Comparison of ENCODE assay signal across 8 mouse cellular contexts in the genomic region with DNA sequence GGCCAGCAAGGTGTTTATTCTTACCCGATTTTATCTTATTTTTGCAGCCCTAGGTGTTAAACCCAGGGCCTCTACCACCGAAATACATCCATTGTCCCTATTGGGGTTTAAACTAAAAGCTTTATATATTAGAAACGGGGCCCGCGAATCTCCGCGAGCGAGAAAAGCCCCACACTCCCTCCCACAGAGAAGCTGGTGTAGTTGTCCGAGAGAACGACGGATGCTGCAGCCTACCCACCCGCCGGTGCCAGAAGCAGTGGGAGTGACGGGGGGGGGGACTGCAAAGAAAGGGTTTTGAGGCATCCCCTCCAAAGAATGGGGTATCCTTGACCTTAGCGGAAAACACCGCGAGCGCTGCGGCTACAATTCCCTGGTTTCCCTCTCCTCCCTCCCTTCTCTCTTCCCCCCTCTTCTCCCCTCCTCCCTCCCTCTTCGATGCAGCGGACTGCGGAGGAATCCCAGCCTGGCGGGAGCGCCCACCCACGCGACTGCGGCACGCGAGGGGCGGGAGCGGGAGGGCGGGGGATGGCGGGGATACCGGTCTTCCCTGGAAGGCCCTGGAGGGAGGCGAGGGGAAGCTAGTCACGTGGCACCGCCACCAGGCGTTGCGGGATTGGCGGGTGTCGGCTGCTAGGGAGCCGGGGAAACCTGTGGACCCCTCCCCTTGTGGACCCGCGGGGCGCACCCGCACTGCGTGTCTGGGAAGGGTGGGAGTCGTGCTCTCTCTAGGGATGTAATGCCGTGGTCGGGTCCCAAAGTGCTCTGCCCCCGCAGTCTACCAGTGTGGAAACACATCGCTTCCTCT. TPM values are rescaled to one million over a fixed set of nuclear protein-coding genes. Genes with fewer than 3 reads are reported as not detected.
DNase-seq lines count a peak whose midpoint lies in the region; ATAC-seq and TF ChIP-seq lines count a peak whose summit lies in the region.

No protein-coding gene starts in this region.

- peak; percentile 60 for DNase-seq in MEL-GATA-1-ER (ENCODE audit: extremely low read depth, low read depth)
- DNase-seq in brain, embryonic 14.5 days (ENCODE audit: low read depth), result peak; percentile 97
- DNase-seq in heart, postnatal 25 days (ENCODE audit: low spot score), result peak; percentile 54
- peak; percentile 65 to 79 for DNase-seq in layer of hippocampus, postnatal 25 days (ENCODE audit: extremely low spot score in 1 of 2, low spot score in 1 of 2)
- peak; percentile 64 for DNase-seq in lung, postnatal 0 days (ENCODE audit: low spot score)
- DNase-seq in ovary, postnatal 10 days (ENCODE audit: low spot score), result peak; percentile 57
- DNase-seq in c-Kit-positive CD71-positive TER-119-positive erythroid progenitor cells, embryonic 14.5 days (ENCODE audit: low spot score), result no peak

- ATAC-seq in forebrain, embryonic 13.5 days, result peak; percentile 97
- ATAC-seq in lung, postnatal 0 days, result peak; percentile 71

- peaks cover 25% of the 10 kb centered on the region for H3K4me1 ChIP-seq in forebrain, embryonic 13.5 days
- peaks cover 12% of the 10 kb centered on the region for H3K4me1 ChIP-seq in lung, postnatal 0 days (ENCODE audit: insufficient read depth, low read depth, low read length)

- whole genome bisulfite sequencing in forebrain, embryonic 13.5 days, result under 1% methylated on average over 52 of the region's 52 CpGs
- under 1% methylated on average over 47 of the region's 52 CpGs for WGBS in lung, postnatal 0 days

- H3K27ac ChIP-seq in forebrain, embryonic 13.5 days, result peak overlapping the region; percentile 95
- no peak overlapping the region for H3K27ac ChIP-seq in lung, postnatal 0 days (ENCODE audit: low read length)

- peak; percentile 75; the same call in 1 of the 2 replicates for TF ChIP-seq POLR2A in brain, embryonic 14.5 days (IDR thresholded peaks at IDR 0.05; ENCODE audit: borderline replicate concordance, extremely low read depth, insufficient read depth, insufficient read length, poor library complexity, severe bottlenecking)

- no peak for TF ChIP-seq EP300 in lung, postnatal 0 days (IDR thresholded peaks at IDR 0.05)

- H3K36me3 ChIP-seq in forebrain, embryonic 13.5 days (ENCODE audit: poor library complexity, severe bottlenecking), result no peaks in the 10 kb centered on the region
- H3K36me3 ChIP-seq in lung, postnatal 0 days (ENCODE audit: insufficient read depth, low read length), result no peaks in the 10 kb centered on the region

- H3K9ac ChIP-seq in forebrain, embryonic 13.5 days, result peak overlapping the region; percentile 76
- peak overlapping the region; percentile 32 for H3K9ac ChIP-seq in lung, postnatal 0 days (replicated peaks; ENCODE audit: low read depth)

- H3K4me2 ChIP-seq in forebrain, embryonic 13.5 days, result peak overlapping the region; percentile 77
- H3K4me2 ChIP-seq in lung, postnatal 0 days (replicated peaks; ENCODE audit: low read depth, low read length), result peak overlapping the region; percentile 92

- intact Hi-C loops in heart, postnatal 25 days (cut with DNase I), result no loop called here

- no peak for TF ChIP-seq CTCF in brain, embryonic 14.5 days (IDR thresholded peaks at IDR 0.05; ENCODE audit: borderline replicate concordance, extremely low read depth, insufficient read depth, insufficient read length)
- TF ChIP-seq CTCF in lung, postnatal 0 days (IDR thresholded peaks at IDR 0.05), result no peak

- peaks cover 47% of the 10 kb centered on the region for H3K27me3 ChIP-seq in forebrain, embryonic 13.5 days
- peaks cover 22% of the 10 kb centered on the region for H3K27me3 ChIP-seq in lung, postnatal 0 days (replicated peaks; ENCODE audit: insufficient read depth, low read length)

- peak overlapping the region; percentile 53 for H3K4me3 ChIP-seq in forebrain, embryonic 13.5 days
- H3K4me3 ChIP-seq in lung, postnatal 0 days (ENCODE audit: low read depth, low read length), result peak overlapping the region; percentile 48

- H3K9me3 ChIP-seq in forebrain, embryonic 13.5 days (replicated peaks), result no peaks in the 10 kb centered on the region
- no peaks in the 10 kb centered on the region for H3K9me3 ChIP-seq in lung, postnatal 0 days (ENCODE audit: low read length)

RNA-seq across cellular contexts. Expression of a gene that starts 9.4 kb away (rescaled TPM):
- 73.0 and 84.4 TPM in 2 replicates for polyA plus RNA-seq in brain, embryonic 14.5 days (2012; rRNA removed)
- polyA plus RNA-seq in forebrain, embryonic 13.5 days (2015; fragmentation: Nextera tagmentation; extraction: Ambion mirVana), result 12.9 and 15.2 TPM in 2 replicates
- 10 to 100 TPM; 21.8 to 21.9 TPM for total RNA-seq in heart, postnatal 25 days (2021)
- 10 to 100 TPM; 48.1 to 49.7 TPM for total RNA-seq in layer of hippocampus, postnatal 25 days (2021)
- 10.9 and 11.7 TPM in 2 replicates for polyA plus RNA-seq in lung, postnatal 0 days (2015; fragmentation: Nextera tagmentation; extraction: Ambion mirVana)

RNA-seq across cellular contexts. Expression of a gene that starts 56.6 kb away (rescaled TPM):
- polyA plus RNA-seq in brain, embryonic 14.5 days (2012; rRNA removed), result 0.42 and 0.81 TPM in 2 replicates
- not detected in 2 replicates for polyA plus RNA-seq in forebrain, embryonic 13.5 days (2015; fragmentation: Nextera tagmentation; extraction: Ambion mirVana)
- total RNA-seq in heart, postnatal 25 days (2021), result not detected
- total RNA-seq in layer of hippocampus, postnatal 25 days (2021), result not detected
- polyA plus RNA-seq in lung, postnatal 0 days (2015; fragmentation: Nextera tagmentation; extraction: Ambion mirVana), result 2.4 and 2.9 TPM in 2 replicates

RNA-seq across cellular contexts. Expression of a gene that starts 56.9 kb away (rescaled TPM):
- polyA plus RNA-seq in brain, embryonic 14.5 days (2012; rRNA removed), result 54.3 and 68.4 TPM in 2 replicates
- polyA plus RNA-seq in forebrain, embryonic 13.5 days (2015; fragmentation: Nextera tagmentation; extraction: Ambion mirVana), result 155 and 166 TPM in 2 replicates
- 10 to 100 TPM; 72.9 to 73.9 TPM for total RNA-seq in heart, postnatal 25 days (2021)
- total RNA-seq in layer of hippocampus, postnatal 25 days (2021), result 10 to 100 TPM; 27.7 to 30.9 TPM
- 85.7 and 89.7 TPM in 2 replicates for polyA plus RNA-seq in lung, postnatal 0 days (2015; fragmentation: Nextera tagmentation; extraction: Ambion mirVana)
